Mouse (Mus musculus): ENCODE measurements at regions not wholly inside any gene's neighbourhood (a gene's known extent, or its start where the extent isn't known, plus 50 kb on each side); places are given as distances from the start of the nearest gene placed in this dataset.

- peak; percentile 27 for DNase-seq (ENCODE audit: low spot score)
Measured at GRCm38 (mm10) chr5:43422815-43423687, 92.3 kb upstream of the C1qtnf7 start.

DNA sequence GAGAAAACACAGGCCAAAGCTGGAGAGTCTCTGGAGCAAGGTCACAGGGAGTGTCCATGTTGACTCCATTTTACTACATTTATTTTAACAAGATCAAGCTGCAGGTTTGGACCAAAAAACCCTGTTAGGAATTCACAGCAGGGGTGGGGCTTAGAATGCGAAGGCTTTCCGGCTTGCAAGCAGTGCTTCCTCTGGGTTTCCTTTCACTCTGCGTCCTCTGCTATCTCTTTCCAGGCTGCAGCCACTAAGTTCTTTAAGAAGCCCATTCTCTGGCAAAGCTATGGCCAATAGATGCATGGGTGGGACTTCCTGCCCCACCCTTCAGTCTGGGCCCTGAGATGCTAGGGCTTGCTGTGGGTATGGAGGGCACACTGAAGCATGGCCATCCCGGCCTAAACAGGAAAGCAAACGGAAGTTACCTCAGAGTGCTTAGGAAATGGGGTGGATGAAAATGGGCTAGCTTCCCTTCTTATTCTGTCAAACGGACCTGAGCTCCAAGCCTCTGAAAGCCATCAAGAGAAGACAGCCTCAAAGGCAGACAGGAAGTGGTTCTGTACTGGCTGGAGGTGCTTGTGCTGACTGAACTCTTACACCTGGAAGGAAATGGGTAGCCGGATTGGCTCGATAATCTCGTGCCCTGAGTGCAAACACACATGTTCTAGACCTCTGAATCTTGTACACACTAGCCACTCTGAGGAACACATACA lies 90.6 kb upstream of the C1qtnf7 start:
- no peak for DNase-seq (ENCODE audit: low spot score)

DNA sequence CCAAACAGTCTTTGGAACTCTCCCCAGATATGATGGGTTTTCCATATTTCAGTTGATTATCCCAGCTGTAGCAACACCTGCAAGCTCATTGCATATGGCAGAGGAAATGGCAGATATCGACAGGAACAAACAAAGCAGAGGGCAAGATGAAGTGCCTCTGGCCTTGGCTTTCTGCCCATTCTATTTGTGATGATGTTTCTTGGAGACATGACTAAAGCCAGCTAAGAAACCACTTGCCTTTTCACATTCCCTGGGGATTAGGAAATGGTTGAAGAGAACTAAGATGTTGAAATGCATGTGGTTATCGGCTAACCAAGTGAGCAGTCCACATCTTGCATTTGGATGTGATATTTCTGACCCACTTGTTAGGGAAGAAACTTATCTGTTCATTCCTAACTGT lies 82.0 kb upstream of the C1qtnf7 start:
- DNase-seq (ENCODE audit: low spot score) = no peak

DNA sequence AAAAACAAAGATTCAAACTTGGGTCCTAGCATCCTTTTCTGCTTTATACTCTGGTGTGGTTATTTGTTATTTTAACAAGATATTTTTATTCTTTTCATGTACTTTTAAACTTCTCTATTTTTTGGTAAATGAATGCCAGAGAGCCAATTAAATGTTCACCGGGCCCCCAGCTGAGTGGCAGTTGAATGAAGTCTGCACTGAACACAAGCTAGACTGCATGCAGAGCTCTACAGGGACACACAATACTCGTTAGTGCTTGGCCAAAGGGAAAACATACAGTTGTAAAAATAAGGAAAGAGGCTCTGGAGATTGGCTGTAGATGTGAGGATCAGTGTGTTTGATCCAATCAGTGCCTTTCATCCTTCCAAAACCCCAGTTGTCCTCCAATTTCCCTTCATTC lies 76.1 kb upstream of the C1qtnf7 start:
- DNase-seq (ENCODE audit: low spot score) = no peak

- no peak for DNase-seq (ENCODE audit: low spot score)
Measured at GRCm38 (mm10) chr5:43441306-43441705, 74.0 kb upstream of the C1qtnf7 start.

- DNase-seq (ENCODE audit: low spot score) = no peak
Measured at GRCm38 (mm10) chr5:43444582-43445214, 70.6 kb upstream of the C1qtnf7 start.

DNA sequence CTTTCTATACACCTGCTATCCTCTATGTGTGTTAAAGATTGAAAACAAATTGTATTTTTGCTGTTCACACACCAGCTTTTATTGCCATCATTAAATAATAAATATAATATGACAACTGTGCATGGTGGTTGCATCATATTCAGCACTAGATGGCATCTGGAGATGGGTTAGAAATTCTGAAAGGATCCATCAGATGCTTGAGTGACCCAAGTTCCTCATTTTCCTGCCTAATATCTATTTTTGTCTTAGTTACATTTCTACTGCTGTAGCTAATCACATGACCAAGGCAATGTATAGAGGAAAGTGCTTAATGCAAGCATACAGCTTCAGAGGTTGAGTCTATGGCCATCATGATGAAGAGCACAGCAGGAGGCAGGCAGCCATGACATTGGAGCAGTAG lies 69.7 kb upstream of the C1qtnf7 start:
- DNase-seq (ENCODE audit: low spot score) = no peak

- no peak for DNase-seq (ENCODE audit: low spot score)
Measured at GRCm38 (mm10) chr5:43446295-43446694, 69.0 kb upstream of the C1qtnf7 start.

- DNase-seq (ENCODE audit: low spot score) = peak; percentile 6
Measured at GRCm38 (mm10) chr5:43456018-43456417, 59.3 kb upstream of the C1qtnf7 start.

GRCm38 (mm10) chr5:43457725-43458124 lies 57.6 kb upstream of the C1qtnf7 start:
- DNase-seq (ENCODE audit: low spot score) = no peak

DNA sequence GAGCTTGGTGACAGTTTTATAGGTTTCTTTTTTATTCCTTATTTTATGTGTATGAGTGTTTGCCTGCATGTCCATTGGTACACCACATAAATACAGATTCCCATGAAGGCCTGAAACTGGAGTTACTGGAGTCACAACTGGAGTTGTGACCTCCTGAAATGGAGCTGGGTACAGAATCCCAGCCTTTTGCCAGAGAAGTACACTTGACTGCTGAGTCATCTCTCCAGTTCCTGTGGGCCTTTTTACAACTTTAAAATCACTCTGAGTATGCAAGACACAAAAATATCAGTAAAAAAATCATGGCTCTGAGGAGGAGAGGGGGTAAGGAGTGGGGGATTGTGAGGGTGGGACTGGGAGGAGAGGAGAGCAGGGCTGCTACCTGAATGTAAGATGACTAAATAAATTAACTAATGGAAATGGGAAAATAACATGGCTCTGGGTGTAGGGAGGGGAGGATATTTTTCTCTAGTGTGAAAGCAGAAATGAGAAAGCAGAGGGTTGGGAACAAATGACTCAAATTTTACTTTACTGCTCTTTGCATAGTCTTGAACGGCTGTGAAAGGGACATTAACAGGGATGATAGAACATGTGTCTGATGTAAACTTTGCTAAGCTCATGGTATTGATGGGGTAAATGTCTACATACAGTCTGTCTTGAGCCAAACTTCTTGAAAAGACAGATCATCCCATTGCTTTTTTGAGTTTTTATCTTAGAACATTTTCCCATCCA lies 53.2 kb upstream of the C1qtnf7 start:
- no peak for DNase-seq (ENCODE audit: low spot score)
